Mouse (Mus musculus) mouse embryonic stem cell (cell line): ENCODE measurements around the gene Slc25a18.
"Not testable (repeated sequence)": the region's sequence is repeated elsewhere in the genome, so short reads cannot be mapped to it uniquely, and the experiment has no call there.

Experiments
- in situ Hi-C, 2 experiments: fragments of 300-500 bp; cut with MboI; formaldehyde crosslinking; loops; 1 replicate in 1 of 2; 3 replicates in 1 of 2; pipeline ENCODE4 v1.14.3; 2019 to 2020; ENCODE audit warnings: low sequenced_read_pairs in 2 of 2, low pct_unique_long_range_greater_than_20kb in 1 of 2, mixed read lengths in 1 of 2; ENCODE audit not compliant: unreplicated experiment in 1 of 2

Gene Slc25a18

DNA sequence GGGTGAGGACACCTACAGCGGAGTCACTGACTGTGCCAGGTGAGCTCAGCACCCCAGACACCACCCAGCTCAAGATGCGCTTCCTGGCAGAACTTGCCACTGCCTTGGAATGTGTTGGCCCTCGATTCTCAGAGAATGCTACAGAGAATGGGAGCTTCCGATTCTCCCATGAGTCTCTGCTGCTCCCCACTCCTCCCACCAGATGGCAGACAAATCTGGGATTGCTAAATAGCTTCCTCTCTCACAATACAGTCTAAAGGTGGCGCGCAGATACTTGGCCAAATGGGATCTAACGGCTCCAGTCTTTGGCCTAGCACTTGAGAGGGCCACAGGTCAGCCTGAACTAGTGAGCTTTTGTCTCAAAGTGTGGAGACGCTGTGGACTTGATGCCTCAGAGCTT lies 19.6 kb downstream of the Slc25a18 start:
- in situ Hi-C loops, result no loop called here

GRCm38 (mm10) chr6:120795422-120796086 lies 22.2 kb downstream of the Slc25a18 start:
- in situ Hi-C loops, result no loop called here

GRCm38 (mm10) chr6:120796111-120796510 lies 22.7 kb downstream of the Slc25a18 start:
- in situ Hi-C loops, result no loop called here

DNA sequence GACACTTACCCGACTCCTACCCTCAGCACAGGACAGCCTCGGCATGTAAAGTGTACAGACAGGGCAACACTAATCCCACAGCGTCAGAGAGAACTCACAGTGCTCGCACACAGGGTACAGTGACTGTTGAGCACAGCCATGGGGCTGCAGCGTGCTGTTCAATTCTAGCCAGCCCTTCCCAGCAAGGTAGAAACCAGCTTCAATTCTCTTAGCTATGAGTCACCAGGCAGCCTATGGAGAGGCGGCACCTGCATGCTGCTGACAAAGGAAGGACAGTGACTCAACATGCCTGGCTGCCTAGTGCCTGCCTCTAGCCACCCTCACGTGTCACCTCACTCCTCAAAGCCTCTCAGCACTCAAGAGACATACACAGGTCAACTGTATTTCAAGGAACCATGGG lies 24.6 kb downstream of the Slc25a18 start:
- in situ Hi-C loops, result no loop called here

DNA sequence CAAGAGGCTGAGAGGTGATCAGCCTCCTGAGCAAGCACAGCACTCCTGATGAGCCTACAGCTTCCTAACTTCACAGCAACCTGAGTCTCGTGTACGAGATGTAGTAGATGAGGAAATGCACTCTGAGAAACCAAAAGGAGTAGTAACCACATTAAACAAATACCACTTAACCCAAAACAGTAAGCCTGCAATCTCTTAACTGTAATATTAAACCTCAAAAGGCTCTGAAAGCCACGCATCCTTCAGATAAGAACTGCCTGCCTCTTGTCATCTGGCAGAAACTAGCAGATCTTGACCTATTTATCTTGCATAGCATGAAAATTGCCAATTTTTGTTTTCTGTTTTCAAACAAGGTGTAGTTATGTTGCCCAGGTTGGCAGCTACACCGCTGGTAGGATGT lies 25.5 kb downstream of the Slc25a18 start:
- in situ Hi-C loops, result no loop called here

GRCm38 (mm10) chr6:120799581-120800041 lies 26.2 kb downstream of the Slc25a18 start:
- in situ Hi-C loops, result no loop called here

- in situ Hi-C loops, result no loop called here
Observed at GRCm38 (mm10) chr6:120806999-120807737, 33.8 kb downstream of the Slc25a18 start.

DNA sequence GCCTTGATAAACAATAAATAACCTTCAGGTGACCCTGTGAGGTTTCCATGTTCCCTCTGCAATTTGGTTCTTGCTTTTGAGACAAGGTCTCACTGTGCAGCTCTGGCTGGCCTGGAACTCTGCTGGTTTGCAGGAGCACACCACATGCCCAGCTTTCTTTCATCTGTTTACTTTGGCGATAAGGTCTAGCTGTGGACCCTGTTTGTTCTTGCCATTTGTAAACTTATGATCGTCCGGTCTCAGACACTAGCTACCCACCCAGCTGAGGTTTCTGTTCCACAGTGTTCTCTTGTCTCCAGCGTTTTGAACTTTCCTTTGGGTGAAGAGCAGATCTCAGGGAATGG lies 34.3 kb downstream of the Slc25a18 start:
- in situ Hi-C loops, result no loop called here

- in situ Hi-C loops, result not testable (repeated sequence)
Observed at GRCm38 (mm10) chr6:120811999-120812398, 38.6 kb downstream of the Slc25a18 start.

DNA sequence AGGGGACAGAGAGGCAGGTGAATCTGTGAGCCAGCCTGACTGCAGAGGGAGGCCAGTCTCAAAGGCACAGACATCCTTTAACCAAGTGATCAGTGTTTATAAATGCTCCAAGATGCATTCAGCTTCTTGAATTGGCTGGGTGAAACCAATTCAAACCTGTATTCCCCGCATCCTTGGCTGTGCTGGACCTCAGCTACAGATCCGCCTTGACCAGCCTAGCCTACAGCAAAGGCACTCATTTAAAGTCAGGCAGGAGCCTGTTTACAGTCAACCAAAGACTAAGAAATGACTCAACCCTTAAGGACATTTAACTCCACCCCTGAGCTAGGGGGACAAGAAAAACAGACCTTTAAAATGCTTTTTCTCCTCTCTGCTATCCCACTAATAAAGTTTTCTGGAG lies 45.9 kb downstream of the Slc25a18 start:
- in situ Hi-C loops, result no loop called here

DNA sequence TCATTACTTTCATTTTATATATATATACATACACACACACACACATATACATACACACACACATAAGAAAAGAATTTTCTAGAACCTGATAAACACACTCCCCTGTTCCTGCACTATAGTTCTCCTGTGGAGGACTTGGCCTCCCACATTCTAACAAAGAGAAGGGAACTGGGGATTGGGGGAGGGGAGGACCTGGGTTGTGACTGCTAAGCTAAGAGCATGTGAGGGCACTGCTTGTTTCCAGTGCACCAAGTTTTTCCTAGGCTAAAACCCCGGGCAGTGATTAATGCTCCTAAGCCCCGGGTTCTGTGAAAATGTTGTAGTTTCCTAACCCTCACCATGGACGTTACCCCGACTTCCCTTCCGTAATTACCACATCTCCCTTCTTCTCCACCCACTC lies 46.8 kb downstream of the Slc25a18 start:
- in situ Hi-C loops, result no loop called here

GRCm38 (mm10) chr6:120820941-120821340 lies 47.6 kb downstream of the Slc25a18 start:
- in situ Hi-C loops, result no loop called here

DNA sequence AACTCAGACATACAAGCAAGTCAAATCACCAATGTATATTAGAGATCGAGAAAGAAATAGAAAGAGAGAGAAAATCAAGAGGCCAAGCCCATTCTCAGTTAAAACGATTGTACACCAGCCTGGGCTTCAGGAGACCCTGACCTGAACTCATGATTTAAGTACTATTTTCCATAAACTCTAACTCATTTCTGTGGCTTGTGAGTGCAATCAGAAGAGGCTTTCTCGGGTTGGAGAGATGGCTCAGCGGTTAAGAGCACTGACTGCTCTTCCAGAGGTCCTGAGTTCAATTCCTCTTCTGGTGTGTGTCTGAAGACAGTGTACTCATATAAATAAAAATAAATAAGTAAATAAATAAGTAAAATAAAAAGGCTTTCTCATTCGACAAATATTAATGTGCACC lies 48.3 kb downstream of the Slc25a18 start:
- in situ Hi-C loops, result no loop called here

DNA sequence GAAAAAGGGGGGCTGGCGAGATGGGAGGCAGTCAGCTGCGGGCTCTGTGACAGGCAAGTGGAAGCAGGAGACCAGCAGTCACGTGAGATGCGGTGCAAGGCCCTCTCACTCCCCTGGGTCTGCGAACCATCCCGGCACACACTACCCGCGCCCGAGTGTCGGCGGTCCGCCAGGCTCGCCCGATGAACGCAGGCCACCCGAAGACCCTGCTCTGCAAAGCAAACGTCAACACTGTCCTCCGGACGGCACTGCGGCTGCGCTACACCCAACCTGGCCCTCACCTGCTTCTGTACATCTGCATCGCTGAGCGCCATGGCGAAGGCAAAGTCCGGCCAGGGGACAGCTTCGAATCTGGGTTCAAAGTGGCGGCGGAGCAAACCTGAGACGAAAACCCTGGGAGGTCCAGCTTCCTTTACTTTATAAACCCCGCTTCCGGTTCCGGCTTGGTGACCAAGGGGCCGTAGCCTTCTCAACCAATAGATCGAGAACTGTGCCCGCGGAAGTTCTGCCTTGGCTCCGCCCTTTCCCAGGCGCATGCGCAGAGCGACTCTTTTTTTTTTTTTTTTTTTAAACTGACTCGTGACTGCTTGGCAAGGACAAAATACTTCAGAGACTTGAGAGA lies 49.0 kb downstream of the Slc25a18 start, which contains the start of gene Atp6v1e1:
Atp6v1e1 (minus strand) TSS at position 487 of the 622 bp plus-strand sequence.
- in situ Hi-C loops, result no loop called here

DNA sequence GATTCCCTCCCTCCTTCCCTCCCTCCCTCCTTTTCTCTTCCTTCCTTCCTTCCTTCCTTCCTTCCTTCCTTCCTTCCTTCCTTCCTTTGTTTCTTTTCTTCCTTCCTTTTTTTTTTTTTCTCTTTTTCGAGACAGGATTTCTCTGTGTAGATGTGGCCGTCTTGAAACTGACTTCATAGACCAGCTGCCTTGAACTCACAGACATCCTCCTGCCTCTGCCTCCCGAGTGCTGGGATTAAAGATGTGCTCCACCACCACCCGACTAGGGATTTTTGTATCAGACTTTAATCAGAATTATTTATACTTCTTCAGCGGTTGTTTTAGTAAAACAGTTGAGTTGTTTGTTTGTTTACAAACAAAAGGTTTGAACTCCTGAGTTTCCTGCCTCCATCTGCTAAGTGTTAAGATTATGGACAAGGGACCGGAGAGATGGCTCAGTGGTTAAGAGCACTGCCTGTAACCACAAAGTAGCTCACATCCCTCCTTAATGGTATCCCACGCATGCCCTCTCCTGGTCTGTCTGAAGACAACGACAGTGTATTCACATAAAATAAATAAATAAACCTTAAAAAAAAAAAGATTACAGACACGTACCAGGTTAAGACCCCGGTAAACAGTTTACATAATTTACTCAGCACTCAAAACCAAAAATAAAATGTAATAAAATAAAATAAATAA lies 49.7 kb downstream of the Slc25a18 start:
- in situ Hi-C loops, result no loop called here

DNA sequence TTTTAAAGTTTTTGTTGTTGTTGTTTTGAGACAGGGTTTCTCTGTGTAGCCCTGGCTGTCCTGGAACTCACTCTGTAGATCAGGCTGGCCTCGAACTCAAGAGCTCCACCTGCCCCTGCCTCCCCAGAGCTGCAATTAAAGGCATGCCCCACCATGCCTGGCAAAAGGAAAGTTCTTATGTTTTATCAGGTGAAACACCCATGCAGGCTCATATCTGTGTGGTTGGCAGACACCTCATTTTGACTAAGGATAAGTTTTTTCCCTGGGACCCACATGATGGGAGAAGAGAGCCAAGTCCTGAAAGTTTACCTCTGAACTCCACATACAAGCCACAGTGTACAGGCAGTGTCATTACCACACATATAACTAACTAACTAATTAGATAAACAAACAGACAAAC lies 56.7 kb downstream of the Slc25a18 start:
- in situ Hi-C loops, result no loop called here

DNA sequence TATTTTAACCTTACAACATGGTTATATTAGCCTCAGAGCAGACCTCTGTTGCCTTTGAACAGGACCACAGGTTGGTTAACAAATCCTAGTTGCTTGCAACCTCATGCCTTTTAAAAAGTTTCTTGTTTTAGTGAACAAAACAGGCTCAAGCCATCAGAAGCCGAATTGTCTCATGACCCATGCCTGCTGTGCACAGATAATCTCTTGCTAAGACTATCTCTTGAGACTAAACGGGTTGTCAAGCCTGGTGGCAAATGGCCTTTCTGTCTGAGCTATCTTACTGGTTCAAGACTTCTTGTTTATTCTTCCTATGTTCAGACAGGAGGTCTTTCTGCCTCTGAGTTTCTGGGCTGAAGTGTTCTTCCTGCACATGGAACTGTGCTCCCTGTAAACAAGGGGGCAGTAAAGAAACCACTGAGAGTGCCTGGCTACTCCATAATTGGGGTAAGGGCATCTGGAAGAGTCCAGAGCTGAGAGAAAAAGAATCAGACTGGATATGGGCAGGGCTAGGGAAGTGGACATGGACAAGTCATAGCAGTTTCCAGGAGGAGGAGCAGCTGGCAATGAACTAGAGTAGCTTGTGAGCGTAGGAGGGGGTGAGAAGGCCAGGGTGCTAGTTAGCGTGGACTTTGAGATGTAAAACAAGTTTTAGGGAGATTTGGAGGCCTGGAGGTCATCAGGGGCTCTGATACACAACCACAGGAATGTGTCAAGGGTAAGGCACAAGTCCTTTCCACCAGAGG lies 57.7 kb downstream of the Slc25a18 start:
- in situ Hi-C loops, result no loop called here

DNA sequence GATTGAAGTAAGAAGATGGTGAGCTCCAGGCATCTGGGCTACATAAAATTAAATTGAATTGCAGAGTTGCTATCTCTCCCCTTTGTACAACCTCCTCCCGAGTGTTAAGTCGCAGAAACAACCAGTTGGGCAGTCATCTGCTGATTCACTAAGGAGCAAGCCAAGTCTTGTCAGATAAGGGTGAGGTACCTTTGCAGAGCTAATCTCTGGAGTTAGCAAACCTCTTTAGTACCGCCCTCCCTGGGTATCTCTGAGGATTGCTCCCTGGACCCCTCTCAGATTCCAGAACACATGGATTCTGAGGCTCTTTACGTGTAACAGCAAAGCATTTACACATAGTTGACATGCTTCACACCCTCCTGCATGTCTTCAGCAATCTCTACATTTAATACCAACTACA lies 58.7 kb downstream of the Slc25a18 start:
- in situ Hi-C loops, result no loop called here
